Mouse (Mus musculus) granulocyte monocyte progenitor cell, adult 5-6 weeks (primary cell): ENCODE data around the gene Lgr6. TPM values are rescaled to one million over a fixed set of nuclear protein-coding genes. Genes with fewer than 3 reads are reported as not detected.

Experiments used
- ATAC-seq: replicated peaks from 2 replicates; pipeline ENCODE4 v1.8.0; 2016; ENCODE audit warnings: mild to moderate bottlenecking, moderate TSS enrichment, inconsistent platforms; ENCODE audit not compliant: poor library complexity, severe bottlenecking
- total RNA-seq, 2 experiments: library from RNA; stranded (forward) in 1 of 2; stranded (reverse) in 1 of 2; fragments of 200-712, 200-1000 nt in 1 of 2; fragments of >200 nt in 1 of 2; fragmentation: Nextera tagmentation in 1 of 2; gene quantifications; 2 replicates each; pipeline ENCODE4 v1.2.3; 2014 to 2017

Gene Lgr6
- total RNA-seq, 2 experiments from 2014 or later: not detected

- ATAC-seq: no peak
These were observed 85.3 kb downstream of the Lgr6 start for GRCm38 (mm10) chr1:135019775-135020167.

GRCm38 (mm10) chr1:135019087-135019774 lies 85.8 kb downstream of the Lgr6 start:
- ATAC-seq: peak; percentile 27; the same call in 1 of the 2 replicates

GRCm38 (mm10) chr1:135017656-135018015 lies 87.4 kb downstream of the Lgr6 start:
- no peak for ATAC-seq

- ATAC-seq: no peak
These were observed 88.0 kb downstream of the Lgr6 start for GRCm38 (mm10) chr1:135016907-135017655.

- ATAC-seq: no peak
These were observed 90.1 kb downstream of the Lgr6 start for GRCm38 (mm10) chr1:135014921-135015445.

- no peak for ATAC-seq
These were observed 92.6 kb downstream of the Lgr6 start for GRCm38 (mm10) chr1:135012472-135012871.

- no peak for ATAC-seq
These were observed 93.2 kb downstream of the Lgr6 start for GRCm38 (mm10) chr1:135011912-135012311.

- no peak for ATAC-seq
These were observed 95.2 kb downstream of the Lgr6 start for GRCm38 (mm10) chr1:135009833-135010232.

GRCm38 (mm10) chr1:135005696-135006095 lies 99.4 kb downstream of the Lgr6 start:
- no peak for ATAC-seq

GRCm38 (mm10) chr1:135003346-135003745 lies 101.7 kb downstream of the Lgr6 start:
- ATAC-seq: no peak

GRCm38 (mm10) chr1:135000527-135000926 lies 104.5 kb downstream of the Lgr6 start:
- peak; percentile 80 for ATAC-seq

- ATAC-seq: no peak
These were observed 106.8 kb downstream of the Lgr6 start for GRCm38 (mm10) chr1:134998231-134998630.

GRCm38 (mm10) chr1:134997568-134997967 lies 107.5 kb downstream of the Lgr6 start:
- no peak for ATAC-seq

- no peak for ATAC-seq
These were observed 108.6 kb downstream of the Lgr6 start for GRCm38 (mm10) chr1:134996471-134996870.

GRCm38 (mm10) chr1:134995954-134996353 lies 109.1 kb downstream of the Lgr6 start:
- ATAC-seq: peak; percentile 69

GRCm38 (mm10) chr1:134995437-134995836 lies 109.6 kb downstream of the Lgr6 start:
- no peak for ATAC-seq

- no peak for ATAC-seq
These were observed 110.3 kb downstream of the Lgr6 start for GRCm38 (mm10) chr1:134994739-134995138.

- no peak for ATAC-seq
These were observed 112.9 kb downstream of the Lgr6 start for GRCm38 (mm10) chr1:134992046-134992645.

- ATAC-seq: peak; percentile 50; the same call in 1 of the 2 replicates
These were observed 115.7 kb downstream of the Lgr6 start for GRCm38 (mm10) chr1:134989372-134989771.

- ATAC-seq: no peak
These were observed 117.1 kb downstream of the Lgr6 start for GRCm38 (mm10) chr1:134987962-134988341.
